Mouse (Mus musculus): ENCODE data around the gene Nnmt. TPM values are rescaled to one million over a fixed set of nuclear protein-coding genes. Genes with fewer than 3 reads are reported as not detected.

The Nnmt gene
- polyA plus RNA-seq, 1 experiment from 2014 or later, result 5.3 TPM

GRCm38 (mm10) chr9:48586332-48586731 lies 18.6 kb downstream of the Nnmt start:
- TF ChIP-seq CTCF (IDR thresholded peaks at IDR 0.05; ENCODE audit: low read depth) (peak; percentile 87), EP300 (optimal IDR thresholded peaks at IDR 0.05) (no peak)
- WGBS, result 4% methylated on average over 4 of the region's 4 CpGs
- Histone ChIP-seq H3K9ac (ENCODE audit: low read length) (no peak overlapping the region), H3K36me3 (ENCODE audit: control insufficient read depth, insufficient read depth, low read length) (no peaks in the 10 kb centered on the region), H3K4me1 (replicated peaks; ENCODE audit: control insufficient read depth, insufficient read depth) (no peaks in the 10 kb centered on the region), H3K27me3 (ENCODE audit: control insufficient read depth, insufficient read depth, low read length) (no peaks in the 10 kb centered on the region), H3K27ac (replicated peaks) (no peak overlapping the region), H3K9me3 (ENCODE audit: control insufficient read depth, low read length) (no peaks in the 10 kb centered on the region), H3K4me3 (ENCODE audit: low read depth, low read length) (no peak overlapping the region), H3K4me2 (replicated peaks; ENCODE audit: low read depth) (no peak overlapping the region)
- DNase-seq (ENCODE audit: low spot score), result peak; percentile 65
- ATAC-seq (ENCODE audit: low FRiP score, low TSS enrichment), result no peak

DNA sequence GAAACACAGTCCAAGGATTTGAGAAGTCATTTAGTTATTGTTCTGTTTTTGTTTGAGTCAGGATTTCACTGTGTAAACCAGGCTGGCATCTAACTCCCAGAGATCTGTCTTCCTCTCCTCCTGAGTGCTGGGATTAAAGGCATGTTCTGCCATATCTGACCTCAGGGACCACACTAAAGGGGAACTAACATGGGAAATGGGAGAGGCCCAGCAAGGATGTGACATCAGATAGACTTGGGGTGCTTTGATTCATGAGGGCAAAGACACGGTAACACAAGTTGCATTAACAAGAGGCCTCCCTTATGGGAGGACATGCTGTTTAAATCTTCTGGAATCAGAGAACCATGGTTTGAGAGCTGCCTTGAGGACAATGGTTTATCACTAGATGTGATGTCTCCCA lies 24.1 kb downstream of the Nnmt start:
- ATAC-seq (ENCODE audit: low FRiP score, low TSS enrichment) (no peak), DNase-seq (ENCODE audit: low spot score) (no peak)
- Histone ChIP-seq H3K9me3 (ENCODE audit: control insufficient read depth, low read length) (no peaks in the 10 kb centered on the region), H3K9ac (ENCODE audit: low read length) (no peak overlapping the region), H3K4me3 (ENCODE audit: low read depth, low read length) (no peak overlapping the region), H3K36me3 (ENCODE audit: control insufficient read depth, insufficient read depth, low read length) (no peaks in the 10 kb centered on the region), H3K4me1 (replicated peaks; ENCODE audit: control insufficient read depth, insufficient read depth) (no peaks in the 10 kb centered on the region), H3K27me3 (ENCODE audit: control insufficient read depth, insufficient read depth, low read length) (no peaks in the 10 kb centered on the region), H3K27ac (replicated peaks) (no peak overlapping the region), H3K4me2 (replicated peaks; ENCODE audit: low read depth) (no peak overlapping the region)
- TF ChIP-seq EP300 (optimal IDR thresholded peaks at IDR 0.05) (no peak), CTCF (IDR thresholded peaks at IDR 0.05; ENCODE audit: low read depth) (no peak)
- whole genome bisulfite sequencing, result 96% methylated on average over 1 of the region's 1 CpGs

DNA sequence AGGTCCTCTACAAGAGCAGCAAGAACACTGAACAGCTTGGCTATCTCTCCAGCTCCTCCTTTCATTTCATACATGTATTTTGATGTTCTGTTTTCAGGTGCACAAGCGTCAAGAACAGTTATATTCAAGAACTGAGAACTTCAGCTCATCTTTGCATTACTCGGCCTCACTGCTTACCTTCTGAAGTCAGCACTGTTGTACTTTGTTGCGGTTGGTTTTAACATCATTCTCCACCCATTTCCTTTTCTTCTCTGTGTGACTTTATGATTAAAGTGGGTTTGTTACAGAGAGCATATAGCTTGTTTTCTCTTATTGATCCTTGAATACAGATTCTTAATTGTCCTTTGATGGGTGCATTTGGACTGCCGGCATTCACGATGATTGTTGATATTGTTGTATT lies 42.6 kb downstream of the Nnmt start:
- ATAC-seq (ENCODE audit: low FRiP score, low TSS enrichment), result no peak
- H3K4me3 ChIP-seq (ENCODE audit: low read depth, low read length), result no peak overlapping the region
- H3K4me1 ChIP-seq (replicated peaks; ENCODE audit: control insufficient read depth, insufficient read depth), result no peaks in the 10 kb centered on the region
- H3K9ac ChIP-seq (ENCODE audit: low read length), result no peak overlapping the region
- no peaks in the 10 kb centered on the region for H3K9me3 ChIP-seq (ENCODE audit: control insufficient read depth, low read length)
- no peak for TF ChIP-seq CTCF (IDR thresholded peaks at IDR 0.05; ENCODE audit: low read depth)
- TF ChIP-seq EP300 (optimal IDR thresholded peaks at IDR 0.05), result no peak
- WGBS, result 90% methylated on average over 5 of the region's 5 CpGs
- DNase-seq (ENCODE audit: low spot score), result no peak
- H3K4me2 ChIP-seq (replicated peaks; ENCODE audit: low read depth), result no peak overlapping the region
- no peaks in the 10 kb centered on the region for H3K36me3 ChIP-seq (ENCODE audit: control insufficient read depth, insufficient read depth, low read length)
- H3K27me3 ChIP-seq (ENCODE audit: control insufficient read depth, insufficient read depth, low read length), result no peaks in the 10 kb centered on the region
- H3K27ac ChIP-seq (replicated peaks), result no peak overlapping the region

GRCm38 (mm10) chr9:48559482-48560139 lies 45.3 kb downstream of the Nnmt start:
- H3K27me3 ChIP-seq (ENCODE audit: control insufficient read depth, insufficient read depth, low read length), result no peaks in the 10 kb centered on the region
- ATAC-seq (ENCODE audit: low FRiP score, low TSS enrichment), result no peak
- no peak for TF ChIP-seq EP300 (optimal IDR thresholded peaks at IDR 0.05)
- TF ChIP-seq CTCF (IDR thresholded peaks at IDR 0.05; ENCODE audit: low read depth), result peak; percentile 91
- H3K4me2 ChIP-seq (replicated peaks; ENCODE audit: low read depth), result no peak overlapping the region
- no peak overlapping the region for H3K4me3 ChIP-seq (ENCODE audit: low read depth, low read length)
- H3K9ac ChIP-seq (ENCODE audit: low read length), result no peak overlapping the region
- peak; percentile 48 for DNase-seq (ENCODE audit: low spot score)
- no peaks in the 10 kb centered on the region for H3K9me3 ChIP-seq (ENCODE audit: control insufficient read depth, low read length)
- no peaks in the 10 kb centered on the region for H3K36me3 ChIP-seq (ENCODE audit: control insufficient read depth, insufficient read depth, low read length)
- no peak overlapping the region for H3K27ac ChIP-seq (replicated peaks)
- WGBS, result 18% methylated on average over 4 of the region's 4 CpGs
- H3K4me1 ChIP-seq (replicated peaks; ENCODE audit: control insufficient read depth, insufficient read depth), result no peaks in the 10 kb centered on the region

GRCm38 (mm10) chr9:48558637-48559036 lies 46.3 kb downstream of the Nnmt start:
- DNase-seq (ENCODE audit: low spot score) (no peak), ATAC-seq (ENCODE audit: low FRiP score, low TSS enrichment) (no peak)
- TF ChIP-seq CTCF (IDR thresholded peaks at IDR 0.05; ENCODE audit: low read depth), result no peak
- TF ChIP-seq EP300 (optimal IDR thresholded peaks at IDR 0.05), result no peak
- Histone ChIP-seq H3K4me3 (ENCODE audit: low read depth, low read length) (no peak overlapping the region), H3K9ac (ENCODE audit: low read length) (no peak overlapping the region), H3K36me3 (ENCODE audit: control insufficient read depth, insufficient read depth, low read length) (no peaks in the 10 kb centered on the region), H3K4me2 (replicated peaks; ENCODE audit: low read depth) (no peak overlapping the region), H3K27ac (replicated peaks) (no peak overlapping the region), H3K9me3 (ENCODE audit: control insufficient read depth, low read length) (no peaks in the 10 kb centered on the region), H3K27me3 (ENCODE audit: control insufficient read depth, insufficient read depth, low read length) (no peaks in the 10 kb centered on the region), H3K4me1 (replicated peaks; ENCODE audit: control insufficient read depth, insufficient read depth) (no peaks in the 10 kb centered on the region)
- 70% methylated on average over 4 of the region's 4 CpGs for WGBS

GRCm38 (mm10) chr9:48549056-48549455 lies 55.9 kb downstream of the Nnmt start:
- H3K9me3 ChIP-seq (ENCODE audit: control insufficient read depth, low read length), result no peaks in the 10 kb centered on the region
- TF ChIP-seq EP300 (optimal IDR thresholded peaks at IDR 0.05) (no peak), CTCF (IDR thresholded peaks at IDR 0.05; ENCODE audit: low read depth) (no peak)
- no peak overlapping the region for H3K4me2 ChIP-seq (replicated peaks; ENCODE audit: low read depth)
- DNase-seq (ENCODE audit: low spot score) (no peak), ATAC-seq (ENCODE audit: low FRiP score, low TSS enrichment) (no peak)
- no peaks in the 10 kb centered on the region for H3K36me3 ChIP-seq (ENCODE audit: control insufficient read depth, insufficient read depth, low read length)
- H3K27me3 ChIP-seq (ENCODE audit: control insufficient read depth, insufficient read depth, low read length), result no peaks in the 10 kb centered on the region
- H3K9ac ChIP-seq (ENCODE audit: low read length), result no peak overlapping the region
- no peak overlapping the region for H3K4me3 ChIP-seq (ENCODE audit: low read depth, low read length)
- WGBS, result 63% methylated on average over 2 of the region's 2 CpGs
- H3K4me1 ChIP-seq (replicated peaks; ENCODE audit: control insufficient read depth, insufficient read depth), result no peaks in the 10 kb centered on the region
- H3K27ac ChIP-seq (replicated peaks), result no peak overlapping the region
